Mouse (Mus musculus): Measurements from ENCODE around the gene Igdcc3. TPM values are rescaled to one million over a fixed set of nuclear protein-coding genes. Genes with fewer than 3 reads are reported as not detected.

Gene Igdcc3
- polyA plus RNA-seq, 1 experiment, result 0.43 TPM

DNA sequence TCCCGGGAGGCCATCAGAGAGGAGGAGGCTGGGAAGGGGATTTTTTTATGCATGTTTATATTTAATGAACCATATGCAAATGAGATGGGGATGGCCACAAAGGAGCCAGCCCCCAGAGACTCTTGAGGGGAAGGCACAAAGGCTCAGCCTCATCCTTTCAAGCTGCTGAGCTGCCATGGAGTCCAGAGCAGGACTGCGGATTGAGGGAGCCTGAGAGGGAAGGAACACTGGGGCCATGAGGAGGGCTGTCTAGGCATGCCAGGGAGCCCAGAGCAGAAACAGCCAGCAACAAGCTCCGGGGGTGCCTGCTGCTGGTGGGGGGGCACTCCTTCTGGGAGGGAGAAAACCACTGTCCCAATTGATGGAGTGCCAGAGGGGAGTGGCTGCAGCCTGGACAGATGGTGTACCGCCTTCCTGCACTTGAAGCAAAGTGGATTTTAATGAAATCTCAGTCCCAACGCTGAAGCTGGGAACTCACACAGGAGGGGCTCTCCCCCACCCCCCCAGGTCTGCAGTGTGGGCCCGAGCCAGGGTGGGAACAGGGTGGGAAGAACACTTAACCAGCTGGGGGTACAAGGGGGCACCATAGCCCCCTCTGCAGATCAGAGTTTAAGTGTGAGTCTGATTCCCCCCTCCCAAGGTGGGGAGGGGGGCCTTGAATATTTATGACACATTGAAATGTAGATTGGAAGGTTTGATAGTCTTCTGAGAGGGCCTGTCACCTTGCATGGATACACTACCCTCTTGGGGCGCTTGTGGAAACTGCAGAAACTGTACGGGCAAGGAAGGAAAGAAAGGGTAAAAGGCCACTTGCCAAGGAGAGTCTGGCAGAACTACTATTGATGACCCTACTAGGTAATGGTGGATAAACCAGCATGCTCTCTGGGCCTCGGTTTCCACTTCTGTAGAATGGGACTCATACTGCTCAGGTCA, 35.2 kb downstream of the Igdcc3 start:
- DNase-seq (ENCODE audit: low read depth), result no peak

DNA sequence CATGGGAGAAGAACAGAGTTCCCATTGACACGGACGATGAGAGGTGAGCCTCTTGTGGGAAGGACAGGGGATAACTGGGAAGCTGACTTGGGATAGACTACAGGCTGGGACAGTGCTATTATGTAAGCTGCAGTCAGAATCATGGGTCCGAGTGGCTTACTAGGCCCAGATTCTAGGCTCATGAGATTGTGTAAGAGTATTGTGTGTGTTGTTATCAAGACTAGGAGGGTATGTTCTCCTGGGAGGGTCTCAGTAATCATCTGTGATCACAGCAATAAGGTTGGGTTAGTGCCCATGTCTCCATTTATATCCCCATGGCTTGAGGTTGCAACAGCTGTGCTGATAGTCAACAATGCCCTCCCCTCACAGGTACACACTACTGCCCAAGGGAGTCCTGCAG, 36.5 kb downstream of the Igdcc3 start:
- no peak for DNase-seq (ENCODE audit: low read depth)

DNA sequence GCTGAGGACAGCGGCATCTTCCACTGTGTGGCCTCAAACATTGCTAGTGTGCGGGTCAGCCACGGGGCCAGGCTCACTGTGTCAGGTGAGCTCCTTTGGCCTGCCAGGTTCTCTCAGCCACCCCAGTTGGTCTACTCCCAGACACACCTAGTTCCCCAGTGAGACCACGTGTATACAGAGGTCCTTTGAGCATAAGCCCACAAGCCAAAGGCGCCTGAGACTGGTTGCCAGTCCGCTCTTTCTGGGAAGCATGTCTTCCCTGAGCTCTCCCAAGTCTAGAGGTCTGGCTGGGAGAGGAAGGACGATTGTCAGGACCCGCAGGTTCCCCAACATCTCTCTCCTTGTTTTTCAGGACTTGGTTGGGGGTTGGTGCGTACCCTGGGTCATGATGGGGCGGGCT, 36.9 kb downstream of the Igdcc3 start:
- DNase-seq (ENCODE audit: low read depth), result no peak

- DNase-seq (ENCODE audit: low read depth), result no peak
Observed at GRCm38 (mm10) chr9:65178336-65179213, 37.6 kb downstream of the Igdcc3 start.

- DNase-seq (ENCODE audit: low read depth), result no peak
Observed at GRCm38 (mm10) chr9:65179817-65180624, 39.0 kb downstream of the Igdcc3 start.

DNA sequence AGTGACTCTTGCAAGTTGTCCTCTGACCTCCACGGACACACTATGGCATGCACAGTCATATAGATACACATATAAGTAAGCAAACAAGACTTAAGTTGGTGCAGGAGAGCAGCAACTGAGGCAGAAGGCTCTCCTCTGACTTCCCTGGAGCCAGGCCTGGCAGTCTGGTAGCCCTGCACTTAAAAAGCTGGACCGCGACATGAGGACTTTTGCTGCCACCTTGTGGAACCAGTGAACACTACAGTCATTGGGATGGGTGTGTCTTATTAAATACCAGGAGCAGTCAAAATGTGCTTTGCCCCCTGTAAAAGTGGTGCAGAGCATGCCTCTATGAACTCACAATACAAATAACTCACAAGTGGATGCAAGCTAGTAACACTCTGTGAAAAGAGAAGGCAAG, 47.6 kb downstream of the Igdcc3 start:
- DNase-seq (ENCODE audit: low read depth), result no peak

GRCm38 (mm10) chr9:65190306-65190705, 49.3 kb downstream of the Igdcc3 start:
- no peak for DNase-seq (ENCODE audit: low read depth)

DNA sequence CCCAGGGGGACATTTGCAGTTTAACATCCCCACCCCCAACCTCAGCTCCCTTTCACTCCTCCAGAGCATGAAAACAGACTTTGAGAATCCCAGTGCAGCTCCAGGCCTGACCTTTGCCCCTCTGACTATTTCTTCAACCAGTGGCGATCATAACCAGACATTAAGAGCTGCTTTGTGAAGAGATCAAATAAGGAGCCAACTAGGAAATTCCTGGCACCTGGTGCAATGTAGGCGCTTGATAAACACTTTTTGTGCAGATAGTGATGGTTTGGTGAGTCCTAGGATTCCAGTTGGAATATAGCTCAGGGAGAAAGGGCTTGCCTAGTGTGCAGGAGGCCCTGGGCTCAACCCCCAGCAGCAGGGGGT, 50.4 kb downstream of the Igdcc3 start:
- no peak for DNase-seq (ENCODE audit: low read depth)

- no peak for DNase-seq (ENCODE audit: low read depth)
Observed at GRCm38 (mm10) chr9:65191755-65192469, 50.9 kb downstream of the Igdcc3 start.

GRCm38 (mm10) chr9:65193214-65193613, 52.2 kb downstream of the Igdcc3 start:
- no peak for DNase-seq (ENCODE audit: low read depth)

DNA sequence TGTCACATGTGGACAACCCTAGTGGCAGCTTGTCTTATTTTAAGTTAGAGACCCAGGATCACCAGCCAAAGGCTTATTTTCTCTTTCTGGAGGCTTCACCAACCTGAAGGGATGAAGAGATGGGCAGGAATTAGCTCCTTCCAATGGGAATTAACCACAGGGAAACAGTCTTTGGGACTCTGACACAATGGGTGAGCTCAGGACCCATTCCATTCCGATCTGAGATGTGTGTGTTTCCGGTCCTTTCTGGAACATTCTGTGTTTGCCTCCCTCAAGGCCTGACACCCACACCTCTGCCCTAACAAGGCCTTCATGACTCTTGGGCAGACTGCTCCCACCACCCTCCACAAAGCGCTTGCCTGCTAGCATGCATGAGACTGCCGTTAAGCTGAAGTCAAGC, 54.1 kb downstream of the Igdcc3 start, which contains the start of gene Parp16:
Gene Parp16 (plus strand): TSS at position 301 of the 400 bp plus-strand sequence.
- DNase-seq (ENCODE audit: low read depth), result no peak

GRCm38 (mm10) chr9:65195621-65195981, 54.6 kb downstream of the Igdcc3 start:
- DNase-seq (ENCODE audit: low read depth), result no peak

GRCm38 (mm10) chr9:65195982-65196737, 55.2 kb downstream of the Igdcc3 start:
- DNase-seq (ENCODE audit: low read depth), result no peak

DNA sequence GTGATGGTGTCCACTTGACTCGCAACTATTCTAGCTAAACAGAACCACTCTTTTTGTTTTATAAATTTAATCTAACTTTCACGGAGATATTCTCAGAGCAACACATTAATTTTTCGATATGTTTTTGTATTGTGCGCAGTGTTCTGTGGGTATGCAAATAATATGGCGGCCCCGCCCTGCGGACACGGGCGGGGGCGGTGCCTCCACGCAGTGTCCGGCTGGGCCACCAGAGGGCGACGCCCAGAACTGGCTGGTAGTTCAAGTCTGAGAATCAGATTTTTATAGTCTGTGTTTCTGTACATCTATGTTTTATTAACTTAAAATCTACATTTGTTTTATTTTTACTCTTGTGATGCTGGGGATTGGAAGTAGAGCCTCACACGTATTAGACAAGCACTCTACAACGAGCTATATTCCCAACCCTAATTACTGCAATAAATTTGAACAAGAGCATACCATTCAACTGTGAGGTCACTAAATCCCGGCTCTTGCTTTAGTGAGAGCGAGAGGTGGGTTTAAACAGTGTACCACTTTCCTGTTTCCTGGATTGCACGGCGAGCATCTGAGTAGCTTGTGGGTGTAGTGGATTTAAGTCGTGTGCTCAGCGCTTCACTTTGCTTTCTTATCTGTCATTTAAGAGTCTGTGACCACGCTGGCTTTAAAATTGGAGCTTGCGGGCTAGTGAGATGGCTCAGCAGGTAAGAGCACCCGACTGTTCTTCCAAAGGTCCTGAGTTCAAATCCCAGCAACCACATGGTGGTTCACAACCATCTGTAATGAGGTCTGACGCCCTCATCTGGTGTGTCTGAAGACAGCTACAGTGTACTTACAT, 56.0 kb downstream of the Igdcc3 start:
- no peak for DNase-seq (ENCODE audit: low read depth)

DNA sequence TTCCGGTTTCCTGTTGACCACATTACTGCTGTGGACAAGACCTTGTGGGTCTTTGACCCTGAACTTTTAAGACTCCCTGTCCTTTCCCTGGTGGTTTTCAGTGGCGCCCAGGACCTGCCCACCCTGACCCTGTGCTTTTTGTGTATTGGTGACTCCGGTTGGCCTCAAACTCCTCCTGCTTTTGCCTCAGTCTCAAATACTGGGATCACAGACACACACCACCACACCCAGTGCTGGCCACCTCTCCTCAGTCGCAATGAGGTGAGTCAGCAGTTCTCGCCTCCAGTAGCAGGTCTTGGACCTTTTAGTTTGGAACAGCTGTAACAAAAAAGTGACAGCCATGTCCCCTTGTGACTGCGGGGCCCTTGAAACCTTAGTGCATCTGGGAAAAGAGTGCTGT, 56.8 kb downstream of the Igdcc3 start:
- no peak for DNase-seq (ENCODE audit: low read depth)

GRCm38 (mm10) chr9:65199723-65200122, 58.7 kb downstream of the Igdcc3 start:
- no peak for DNase-seq (ENCODE audit: low read depth)

- DNase-seq (ENCODE audit: low read depth), result no peak
Observed at GRCm38 (mm10) chr9:65200606-65201005, 59.6 kb downstream of the Igdcc3 start.

DNA sequence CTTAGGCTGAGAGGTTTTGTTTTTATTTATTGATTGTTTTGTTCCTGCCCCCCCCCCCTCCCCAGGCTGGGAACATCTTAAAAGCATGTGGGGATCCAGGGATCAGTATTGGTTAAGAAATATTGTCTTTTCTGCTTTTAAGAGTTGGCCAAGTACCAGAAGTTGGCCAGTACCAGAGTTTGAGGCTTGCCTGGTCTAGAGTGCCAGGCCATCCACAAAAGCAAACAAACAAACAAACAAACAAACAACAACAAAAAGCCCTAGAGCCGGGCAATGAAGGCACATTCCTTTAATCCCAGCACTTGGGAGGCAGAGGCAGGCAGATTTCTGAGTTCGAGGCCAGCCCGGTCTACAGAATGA, 60.0 kb downstream of the Igdcc3 start:
- no peak for DNase-seq (ENCODE audit: low read depth)

GRCm38 (mm10) chr9:65201381-65202164, 60.6 kb downstream of the Igdcc3 start:
- DNase-seq (ENCODE audit: low read depth), result no peak

Data from gonadal fat pad, adult 2 months (tissue).